Mouse (Mus musculus) stomach, postnatal 0 days (tissue): ENCODE measurements around the gene Slco3a1.

Source experiments
- CTCF ChIP-seq: IDR thresholded peaks from 2 replicates; pipeline ENCODE4 v1.5.1; 2016; ENCODE audit warnings: antibody characterized with exemption, low read depth, mild to moderate bottlenecking, moderate library complexity
- EP300 ChIP-seq: optimal IDR thresholded peaks from 2 replicates; pipeline ENCODE3; 2016; ENCODE audit warnings: antibody characterized with exemption

DNA sequence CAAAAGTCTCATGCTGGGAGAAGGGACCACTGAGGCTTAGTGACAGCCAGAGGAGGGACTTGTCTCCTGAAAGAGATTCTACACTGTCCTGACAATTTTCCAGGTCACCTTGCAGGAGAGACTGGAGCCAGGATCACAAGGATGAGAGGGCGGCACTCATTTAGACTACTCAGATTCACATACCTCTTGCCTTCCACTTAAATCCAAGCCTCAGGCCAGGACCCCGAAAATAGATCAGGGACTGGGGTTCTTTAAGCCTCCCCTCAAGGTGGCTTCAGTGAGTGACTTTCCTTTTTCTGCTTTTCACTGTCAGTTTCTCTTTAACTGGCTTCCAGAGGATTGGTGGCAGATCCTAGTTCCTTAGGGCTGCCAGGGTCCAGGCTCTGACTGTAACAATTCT is 133.0 kb downstream of the Slco3a1 start:
- TF ChIP-seq CTCF (no peak), EP300 (no peak)
